Mouse (Mus musculus) stomach, embryonic 15.5 days (tissue): ENCODE measurements around the gene Sh3glb1. TPM values are rescaled to one million over a fixed set of nuclear protein-coding genes. Genes with fewer than 3 reads are reported as not detected.

Source experiments
- ATAC-seq: fragments of 200-750 bp; cut with Nextera tagmentation; 2 replicates; pipeline ENCODE4 v1.8.0; 2017; ENCODE audit warnings: low read depth, moderate number of reproducible peaks, moderate TSS enrichment; ENCODE audit not compliant: insufficient read depth, low FRiP score
- H3K27ac ChIP-seq: fragments of 300-500 bp; sonication (generic); 2 replicates; pipeline ENCODE4 v1.5.1; 2015; ENCODE audit warnings: mild to moderate bottlenecking, inconsistent platforms
- H3K27me3 ChIP-seq: fragments of 300-500 bp; sonication (generic); replicated peaks from 2 replicates; pipeline ENCODE4 v1.6.1; 2015; ENCODE audit warnings: inconsistent platforms
- H3K36me3 ChIP-seq: fragments of 300-500 bp; sonication (generic); 2 replicates; pipeline ENCODE4 v1.6.1; 2015; ENCODE audit warnings: inconsistent platforms
- H3K4me1 ChIP-seq: fragments of 300-500 bp; sonication (generic); 2 replicates; pipeline ENCODE4 v1.6.1; 2015; ENCODE audit warnings: inconsistent platforms
- H3K4me2 ChIP-seq: fragments of 300-500 bp; sonication (generic); 2 replicates; pipeline ENCODE4 v1.6.1; 2015; ENCODE audit warnings: mild to moderate bottlenecking, inconsistent platforms
- H3K4me3 ChIP-seq: fragments of 300-500 bp; sonication (generic); replicated peaks from 2 replicates; pipeline ENCODE4 v1.5.1; 2015; ENCODE audit warnings: inconsistent platforms
- H3K9ac ChIP-seq: fragments of 300-500 bp; sonication (generic); 2 replicates; pipeline ENCODE4 v1.6.1; 2015; ENCODE audit warnings: inconsistent platforms
- H3K9me3 ChIP-seq: fragments of 300-500 bp; sonication (generic); 2 replicates; pipeline ENCODE4 v1.6.1; 2016; ENCODE audit warnings: inconsistent platforms
- WGBS: fragments of 180-500 bp; shearing (Covaris S2); methylation state at CpG from one replicate; pipeline ENCODE4 v1.1.7; 2015; 5-methylcytosine and 5-hydroxymethylcytosine counted together
- polyA plus RNA-seq: library from polyadenylated mRNA; unstranded; fragments of >200 nt; fragmentation: Nextera tagmentation; extraction: Ambion mirVana; gene quantifications from 2 replicates; pipeline ENCODE4 v1.2.1, GENCODE M21; 2015

The Sh3glb1 gene
- polyA plus RNA-seq, 1 experiment from 2014 or later = 98.1 TPM

DNA sequence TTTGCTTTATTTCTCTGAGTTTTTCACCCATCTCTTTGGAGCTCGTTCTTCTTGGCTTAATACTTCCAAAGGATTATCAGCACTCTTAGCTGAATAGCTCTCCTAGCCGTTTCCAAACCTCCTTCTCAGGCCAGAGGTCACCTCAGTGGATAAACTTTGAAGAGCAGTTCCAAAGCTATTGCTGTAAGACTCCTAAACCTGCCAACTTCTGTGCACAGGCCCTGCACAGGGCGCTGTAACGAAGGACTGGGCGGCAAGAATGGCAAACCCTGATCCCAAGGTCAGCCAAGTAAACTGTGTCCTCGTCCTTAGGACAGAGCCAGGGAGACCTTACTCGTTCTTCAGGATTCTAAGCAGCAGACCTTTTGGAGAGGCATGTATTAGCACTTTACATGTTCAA, 6.0 kb downstream of the Sh3glb1 start:
- H3K9ac ChIP-seq = no peak overlapping the region
- H3K36me3 ChIP-seq = peaks cover 9% of the 10 kb centered on the region; the same call in 1 of the 2 replicates
- no peaks in the 10 kb centered on the region for H3K9me3 ChIP-seq
- H3K27me3 ChIP-seq = no peaks in the 10 kb centered on the region
- no peak for ATAC-seq
- H3K4me3 ChIP-seq = no peak overlapping the region
- 0 out of 2 replicates have a peak overlapping the region, but pooled peaks have one; percentile 26 for H3K27ac ChIP-seq
- peaks cover 23% of the 10 kb centered on the region; the same call in 1 of the 2 replicates for H3K4me1 ChIP-seq
- no peak overlapping the region for H3K4me2 ChIP-seq
- 48% methylated on average over 7 of the region's 7 CpGs for WGBS

DNA sequence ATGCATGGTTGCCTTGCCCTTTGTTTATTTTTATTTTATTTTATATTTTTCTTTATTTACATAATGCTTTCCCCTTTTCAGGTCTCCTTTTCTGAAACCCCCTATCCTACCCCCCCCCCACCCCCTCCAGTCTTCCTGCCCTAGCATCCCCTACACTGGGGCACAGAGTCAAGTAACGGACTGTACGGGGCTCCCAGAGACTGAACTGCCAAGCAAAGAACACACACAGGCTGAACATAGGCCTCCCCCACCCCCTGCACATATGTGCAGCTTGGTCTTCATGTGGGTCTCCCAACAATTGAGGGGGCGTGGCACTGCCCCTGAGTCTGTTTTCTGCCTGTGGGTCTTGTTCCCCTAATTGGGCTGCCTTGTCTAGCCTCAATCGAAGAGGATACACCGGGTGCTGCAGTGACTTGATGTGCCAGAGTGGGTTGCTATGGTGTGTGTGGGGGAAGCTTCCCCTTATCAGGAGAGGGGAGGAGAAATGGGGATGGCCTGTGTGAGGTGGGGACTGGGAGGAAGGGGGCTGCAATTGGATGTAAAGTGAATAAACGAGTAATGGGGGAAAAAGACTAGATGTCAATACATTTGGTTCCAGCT, 8.4 kb downstream of the Sh3glb1 start:
- no peak overlapping the region for H3K27ac ChIP-seq
- no peaks in the 10 kb centered on the region for H3K27me3 ChIP-seq
- no peak overlapping the region for H3K4me2 ChIP-seq
- H3K9ac ChIP-seq = no peak overlapping the region
- peaks cover 11% of the 10 kb centered on the region; the same call in 1 of the 2 replicates for H3K4me1 ChIP-seq
- ATAC-seq = no peak
- no peak overlapping the region for H3K4me3 ChIP-seq
- no peaks in the 10 kb centered on the region for H3K9me3 ChIP-seq
- peaks cover 10% of the 10 kb centered on the region; the same call in 1 of the 2 replicates for H3K36me3 ChIP-seq
- 73% methylated on average over 6 of the region's 6 CpGs for WGBS

DNA sequence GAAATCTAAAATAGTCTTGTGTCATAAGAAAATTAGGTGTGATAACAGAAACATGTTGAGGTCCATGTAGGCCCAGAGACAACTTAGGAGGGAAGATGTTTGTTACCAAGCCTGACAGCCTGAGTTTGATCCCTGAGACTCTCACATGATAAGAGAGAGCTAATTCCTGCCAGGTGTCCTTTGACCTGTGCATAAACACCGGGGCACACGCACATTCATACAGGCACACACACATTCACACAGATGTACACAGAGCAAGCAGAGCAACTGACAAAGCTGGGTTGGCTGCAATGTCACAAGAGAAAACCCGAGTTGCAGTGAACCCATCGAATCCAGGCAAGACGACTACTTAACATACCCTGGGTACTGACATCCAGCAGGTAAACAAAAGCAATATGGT, 11.5 kb downstream of the Sh3glb1 start:
- WGBS = 77% methylated on average over 5 of the region's 5 CpGs
- H3K4me2 ChIP-seq = no peak overlapping the region
- no peak overlapping the region for H3K9ac ChIP-seq
- no peak for ATAC-seq
- H3K27me3 ChIP-seq = no peaks in the 10 kb centered on the region
- H3K4me1 ChIP-seq = no peaks in the 10 kb centered on the region
- H3K4me3 ChIP-seq = no peak overlapping the region
- no peak overlapping the region for H3K27ac ChIP-seq
- no peaks in the 10 kb centered on the region for H3K9me3 ChIP-seq
- peaks cover 12% of the 10 kb centered on the region; the same call in 1 of the 2 replicates for H3K36me3 ChIP-seq

DNA sequence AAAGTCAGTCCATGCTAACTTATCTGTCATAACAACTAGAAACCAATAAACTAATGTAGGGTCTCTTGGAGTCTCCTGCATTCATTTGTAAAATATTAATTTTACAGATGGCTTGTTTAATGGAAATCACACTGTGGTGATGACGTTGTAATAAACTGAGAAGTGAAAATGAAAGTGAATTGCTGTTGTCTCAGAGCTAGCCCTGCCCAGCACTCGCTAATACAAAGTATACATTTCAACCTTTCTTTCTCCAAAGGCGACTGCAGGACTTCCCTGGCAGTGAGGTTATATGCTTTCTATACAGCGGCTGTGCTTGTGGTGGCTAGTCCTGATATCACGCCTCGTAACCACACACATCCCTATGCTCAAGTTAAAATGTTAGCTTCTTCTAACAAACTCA, 16.2 kb downstream of the Sh3glb1 start:
- H3K4me1 ChIP-seq = no peaks in the 10 kb centered on the region
- no peaks in the 10 kb centered on the region for H3K9me3 ChIP-seq
- WGBS = 74% methylated on average over 6 of the region's 6 CpGs
- H3K9ac ChIP-seq = no peak overlapping the region
- 0 out of 2 replicates have a peak, but pooled peaks cover 2% of the 10 kb centered on the region for H3K36me3 ChIP-seq
- no peak overlapping the region for H3K27ac ChIP-seq
- H3K4me2 ChIP-seq = no peak overlapping the region
- H3K4me3 ChIP-seq = no peak overlapping the region
- no peaks in the 10 kb centered on the region for H3K27me3 ChIP-seq
- no peak for ATAC-seq

DNA sequence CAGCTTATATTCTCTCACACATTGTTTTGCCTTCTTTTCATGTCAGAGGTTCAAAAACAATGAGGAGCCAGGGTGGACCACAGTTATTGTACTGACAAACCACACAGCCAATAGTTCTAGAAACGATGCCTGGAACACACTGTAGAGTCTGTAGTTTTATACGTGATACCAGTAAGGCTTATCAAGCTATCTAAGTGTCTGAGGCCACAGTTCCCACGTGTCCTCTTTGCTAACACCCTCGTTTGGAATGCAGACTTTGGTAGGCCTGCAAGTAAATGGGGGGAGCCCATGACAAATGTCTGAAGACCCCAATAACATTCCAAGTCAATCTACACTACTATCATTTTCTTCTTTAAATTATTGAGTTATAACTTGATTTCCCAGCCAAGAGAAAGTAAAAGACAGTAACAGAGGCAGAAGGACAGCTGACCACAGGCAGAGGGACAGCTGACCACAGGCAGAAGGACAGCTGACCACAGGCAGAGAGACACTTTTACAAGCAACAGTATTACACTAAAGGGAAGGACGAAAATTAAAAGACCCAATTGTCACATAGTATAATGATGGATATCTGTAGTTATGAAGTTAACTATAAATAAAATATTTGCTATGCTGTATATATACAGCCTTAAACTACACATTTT, 21.2 kb downstream of the Sh3glb1 start:
- H3K27me3 ChIP-seq = no peaks in the 10 kb centered on the region
- H3K9me3 ChIP-seq = no peaks in the 10 kb centered on the region
- H3K4me1 ChIP-seq = no peaks in the 10 kb centered on the region
- no peak overlapping the region for H3K27ac ChIP-seq
- H3K4me3 ChIP-seq = no peak overlapping the region
- WGBS = 81% methylated on average over 5 of the region's 5 CpGs
- H3K4me2 ChIP-seq = no peak overlapping the region
- no peak for ATAC-seq
- H3K9ac ChIP-seq = no peak overlapping the region
- peaks cover 22% of the 10 kb centered on the region for H3K36me3 ChIP-seq

DNA sequence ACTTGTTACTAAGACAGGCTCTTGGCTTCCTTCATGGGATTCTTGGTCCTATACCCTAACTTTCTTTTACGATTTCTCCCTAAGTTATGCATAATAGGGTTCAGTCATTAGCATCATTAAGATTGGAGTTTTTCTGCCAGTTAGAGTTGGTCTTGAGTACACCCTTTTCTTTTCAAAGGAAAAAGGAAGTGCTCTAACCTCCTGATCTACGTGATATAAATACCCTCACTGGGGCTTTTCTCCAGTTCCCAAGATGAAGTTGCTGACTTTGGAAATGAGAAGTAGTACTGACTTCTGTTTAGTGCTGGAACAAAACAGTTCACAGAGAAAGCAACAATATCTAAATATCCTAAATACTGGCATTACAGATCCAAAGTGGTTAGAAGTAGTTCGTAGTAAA, 22.2 kb downstream of the Sh3glb1 start:
- Histone ChIP-seq H3K9ac (no peak overlapping the region), H3K4me1 (no peaks in the 10 kb centered on the region), H3K9me3 (no peaks in the 10 kb centered on the region), H3K27ac (no peak overlapping the region), H3K4me3 (no peak overlapping the region), H3K36me3 (peaks cover 25% of the 10 kb centered on the region), H3K27me3 (no peaks in the 10 kb centered on the region), H3K4me2 (no peak overlapping the region)
- ATAC-seq = no peak
- 78% methylated on average over 3 of the region's 3 CpGs for WGBS

DNA sequence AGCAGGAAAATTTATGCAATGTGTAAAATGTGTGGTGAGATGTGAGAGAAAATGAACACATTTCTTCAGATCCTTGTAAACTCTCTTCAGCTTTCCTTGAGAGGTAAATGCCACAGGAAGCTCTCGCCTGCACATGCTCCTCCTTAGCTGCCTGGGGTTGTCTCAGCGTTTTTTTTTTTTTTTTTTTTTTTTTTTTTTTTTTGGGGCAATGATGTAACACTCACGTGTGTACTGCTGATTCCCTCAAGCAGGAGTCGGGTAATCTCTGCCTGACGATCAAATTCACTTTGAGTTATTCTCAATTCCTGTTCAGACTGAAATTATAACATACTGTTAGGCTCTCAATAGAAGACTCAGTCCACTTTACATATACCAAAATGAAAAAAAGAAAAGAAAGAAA, 23.0 kb downstream of the Sh3glb1 start:
- no peaks in the 10 kb centered on the region for H3K27me3 ChIP-seq
- H3K27ac ChIP-seq = no peak overlapping the region
- H3K9me3 ChIP-seq = no peaks in the 10 kb centered on the region
- peaks cover 25% of the 10 kb centered on the region for H3K36me3 ChIP-seq
- no peak overlapping the region for H3K4me3 ChIP-seq
- no peak overlapping the region for H3K4me2 ChIP-seq
- WGBS = 65% methylated on average over 5 of the region's 5 CpGs
- no peak for ATAC-seq
- no peak overlapping the region for H3K9ac ChIP-seq
- H3K4me1 ChIP-seq = no peaks in the 10 kb centered on the region

DNA sequence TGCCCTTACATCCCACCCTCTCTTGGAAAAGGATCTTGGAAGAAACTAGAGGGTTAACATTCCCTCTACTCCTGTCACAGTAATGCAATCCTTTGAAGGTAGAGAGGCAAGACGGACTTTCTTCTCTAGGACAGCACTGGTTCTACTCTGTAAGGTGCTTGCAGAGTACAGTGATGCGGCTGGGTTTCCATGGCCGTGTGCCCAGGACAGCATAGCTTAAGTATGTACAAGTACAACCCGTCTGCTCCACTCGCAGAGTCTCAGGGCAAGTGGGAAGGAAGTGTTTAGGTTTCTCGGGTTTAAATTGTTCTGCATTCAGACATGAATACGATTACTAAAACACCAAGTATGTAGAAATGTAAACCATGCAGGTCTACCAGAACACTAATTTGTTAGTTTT, 25.2 kb downstream of the Sh3glb1 start:
- Histone ChIP-seq H3K4me3 (no peak overlapping the region), H3K9ac (no peak overlapping the region), H3K4me2 (no peak overlapping the region), H3K27ac (no peak overlapping the region), H3K27me3 (no peaks in the 10 kb centered on the region), H3K4me1 (no peaks in the 10 kb centered on the region), H3K36me3 (peaks cover 30% of the 10 kb centered on the region), H3K9me3 (no peaks in the 10 kb centered on the region)
- ATAC-seq = no peak
- WGBS = 74% methylated on average over 7 of the region's 7 CpGs

DNA sequence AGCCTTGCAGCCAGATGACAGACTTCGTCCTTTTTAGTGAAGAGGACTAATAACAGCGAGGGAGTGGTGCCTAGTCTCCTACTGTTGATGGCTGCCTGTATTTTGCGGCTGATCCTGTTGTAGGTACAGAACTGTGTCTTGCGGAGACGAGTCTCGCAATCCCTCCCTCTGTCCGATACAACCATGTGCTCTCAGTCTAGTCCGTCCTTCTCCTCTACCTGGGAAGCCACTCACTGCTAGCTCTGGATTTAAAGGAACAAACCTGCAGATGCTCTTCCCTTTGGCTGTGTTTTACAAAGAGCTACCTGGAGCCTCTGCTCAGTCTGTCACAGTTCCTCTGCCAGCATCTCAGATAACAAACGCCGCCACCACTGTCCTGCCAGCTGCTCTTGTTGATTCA, 26.1 kb downstream of the Sh3glb1 start:
- Histone ChIP-seq H3K27ac (no peak overlapping the region), H3K9me3 (no peaks in the 10 kb centered on the region), H3K36me3 (peaks cover 30% of the 10 kb centered on the region), H3K9ac (no peak overlapping the region), H3K4me3 (no peak overlapping the region), H3K4me1 (no peaks in the 10 kb centered on the region), H3K4me2 (no peak overlapping the region), H3K27me3 (no peaks in the 10 kb centered on the region)
- ATAC-seq = no peak
- WGBS = 92% methylated on average over 10 of the region's 10 CpGs

DNA sequence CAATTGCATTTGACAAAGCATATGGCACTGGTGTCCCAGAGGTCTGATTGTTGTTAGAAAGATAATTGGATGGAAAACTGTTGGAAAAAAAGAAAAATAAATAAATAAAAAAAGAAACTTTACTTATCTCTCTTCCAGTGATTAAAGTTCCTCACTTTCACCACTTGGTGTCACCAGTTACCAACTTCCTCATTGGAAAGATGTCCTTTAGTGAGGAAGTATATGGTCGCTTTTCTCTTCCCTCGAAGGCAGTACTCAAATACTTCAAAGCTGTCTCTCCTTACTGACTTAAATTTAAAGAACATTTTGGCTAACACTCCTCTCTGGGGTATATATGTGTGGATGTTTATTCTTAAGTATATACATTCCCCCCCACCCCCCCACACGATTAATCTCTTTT, 28.1 kb downstream of the Sh3glb1 start:
- H3K27ac ChIP-seq = no peak overlapping the region
- no peak overlapping the region for H3K4me3 ChIP-seq
- WGBS = 47% methylated on average over 3 of the region's 3 CpGs
- peaks cover 30% of the 10 kb centered on the region for H3K36me3 ChIP-seq
- no peaks in the 10 kb centered on the region for H3K4me1 ChIP-seq
- no peaks in the 10 kb centered on the region for H3K9me3 ChIP-seq
- H3K9ac ChIP-seq = no peak overlapping the region
- no peak for ATAC-seq
- H3K4me2 ChIP-seq = no peak overlapping the region
- no peaks in the 10 kb centered on the region for H3K27me3 ChIP-seq

DNA sequence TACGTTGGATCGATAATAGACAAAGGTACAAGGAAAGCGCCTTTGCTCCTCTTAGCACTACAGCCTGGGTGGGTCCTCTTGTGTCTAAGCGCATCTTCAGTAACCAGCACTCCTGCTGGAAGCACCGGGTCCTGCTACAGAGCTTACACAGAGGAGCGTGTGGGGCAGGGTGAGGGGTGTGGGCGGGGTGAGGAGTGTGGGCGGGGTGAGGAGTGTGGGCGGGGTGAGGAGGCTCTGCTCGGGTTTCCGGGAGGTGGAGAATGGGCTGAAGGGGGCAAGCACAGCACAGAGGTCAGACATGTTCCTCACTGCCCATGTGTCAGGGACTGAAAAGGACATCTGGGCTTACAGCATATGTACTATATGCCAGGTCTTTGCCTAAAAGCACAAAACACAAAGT, 30.9 kb downstream of the Sh3glb1 start:
- peak; percentile 92 for ATAC-seq
- Histone ChIP-seq H3K9me3 (no peaks in the 10 kb centered on the region), H3K27me3 (no peaks in the 10 kb centered on the region), H3K36me3 (peaks cover 13% of the 10 kb centered on the region), H3K4me3 (no peak overlapping the region), H3K4me2 (no peak overlapping the region), H3K27ac (no peak overlapping the region), H3K4me1 (no peaks in the 10 kb centered on the region), H3K9ac (no peak overlapping the region)
- 23% methylated on average over 11 of the region's 11 CpGs for WGBS

DNA sequence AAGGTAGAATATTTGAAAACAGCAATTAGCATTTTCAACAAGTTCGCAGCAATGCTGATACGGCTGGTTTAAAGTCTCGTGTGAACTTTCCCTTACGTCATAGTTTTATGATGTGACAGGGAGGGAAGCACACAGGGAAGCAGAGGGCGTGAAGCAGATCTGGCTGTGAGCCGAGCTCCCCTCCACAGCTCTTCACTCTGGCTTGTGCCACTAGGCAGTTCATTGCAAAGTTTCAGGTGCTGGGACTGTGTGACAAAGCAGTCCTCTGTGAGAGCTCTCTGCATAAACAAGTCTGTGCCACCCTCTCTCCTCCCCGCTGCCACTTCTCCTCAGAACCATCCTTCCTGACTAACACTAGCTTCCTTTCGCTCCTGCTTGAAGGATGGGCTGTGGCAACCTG, 31.9 kb downstream of the Sh3glb1 start:
- no peaks in the 10 kb centered on the region for H3K9me3 ChIP-seq
- H3K27ac ChIP-seq = no peak overlapping the region
- no peaks in the 10 kb centered on the region for H3K27me3 ChIP-seq
- H3K9ac ChIP-seq = no peak overlapping the region
- H3K4me2 ChIP-seq = no peak overlapping the region
- no peaks in the 10 kb centered on the region for H3K4me1 ChIP-seq
- ATAC-seq = no peak
- no peak overlapping the region for H3K4me3 ChIP-seq
- 87% methylated on average over 8 of the region's 8 CpGs for WGBS
- peaks cover 10% of the 10 kb centered on the region for H3K36me3 ChIP-seq
